ENCODE assay signal across 24 mouse cellular contexts in the genomic region with DNA sequence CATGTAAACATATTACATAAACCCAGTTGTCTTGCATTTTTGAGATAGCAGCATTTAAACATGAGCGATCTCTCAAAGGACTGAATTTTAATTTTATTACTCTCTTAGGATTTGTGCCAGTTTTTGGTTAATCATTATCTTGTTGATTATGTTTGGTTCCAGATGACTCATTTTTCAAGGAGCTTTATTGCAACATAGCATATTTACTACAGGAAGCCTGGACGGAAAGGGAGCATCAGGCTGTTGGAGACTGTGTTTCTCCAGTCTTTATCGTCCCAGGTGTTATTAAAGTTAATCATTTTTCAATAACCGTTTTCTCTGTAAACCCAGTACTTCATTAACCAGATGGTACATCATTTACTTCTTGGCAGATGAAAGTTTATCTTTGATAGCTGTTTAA. TPM values are rescaled to one million over a fixed set of nuclear protein-coding genes. Genes with fewer than 3 reads are reported as not detected.
DNase-seq lines count a peak whose midpoint lies in the region; ATAC-seq and TF ChIP-seq lines count a peak whose summit lies in the region.
"Had no signal": no experiment of that assay in that cellular context is flagged by ENCODE, and none has a peak within 500 bp of the region (broad histone marks: within the 10 kb centered on the region; RNA-seq: fewer than 3 reads in every experiment).

No protein-coding gene starts in this region.

- no peaks in the 10 kb centered on the region for H3K27me3 ChIP-seq in heart, postnatal 0 days (ENCODE audit: control insufficient read depth, insufficient read depth, low read length)
- H3K27me3 ChIP-seq in heart, embryonic 12.5 days (replicated peaks), result no peaks in the 10 kb centered on the region
- H3K27me3 ChIP-seq in liver, adult 2 months (ENCODE audit: control insufficient read depth, insufficient read depth, low read length), result no peaks in the 10 kb centered on the region
- H3K27me3 ChIP-seq in liver, postnatal 0 days (ENCODE audit: insufficient read depth, low read length), result no peaks in the 10 kb centered on the region
- no peaks in the 10 kb centered on the region for H3K27me3 ChIP-seq in intestine, embryonic 14.5 days (replicated peaks; ENCODE audit: control insufficient read depth, insufficient read depth, low read length)
- H3K27me3 ChIP-seq: CH12.LX; embryonic facial prominence, embryonic 12.5 days; forebrain, embryonic 13.5 days; heart, embryonic 15.5 days; limb, embryonic 12.5 days; liver, embryonic 13.5 days had no signal

- H3K36me3 ChIP-seq in heart, postnatal 0 days (replicated peaks; ENCODE audit: control insufficient read depth, insufficient read depth, low read length), result no peaks in the 10 kb centered on the region
- no peaks in the 10 kb centered on the region for H3K36me3 ChIP-seq in heart, embryonic 12.5 days
- H3K36me3 ChIP-seq in liver, adult 2 months (ENCODE audit: control insufficient read depth, insufficient read depth, low read length), result no peaks in the 10 kb centered on the region
- no peaks in the 10 kb centered on the region for H3K36me3 ChIP-seq in liver, postnatal 0 days (replicated peaks; ENCODE audit: insufficient read depth, low read length)
- no peaks in the 10 kb centered on the region for H3K36me3 ChIP-seq in intestine, embryonic 14.5 days (ENCODE audit: control insufficient read depth, insufficient read depth, low read length)
- H3K36me3 ChIP-seq: embryonic facial prominence, embryonic 12.5 days; heart, embryonic 15.5 days; limb, embryonic 12.5 days; liver, embryonic 13.5 days had no signal

- 62% methylated on average over 4 of the region's 4 CpGs for WGBS in heart, postnatal 0 days
- 86% methylated on average over 4 of the region's 4 CpGs for WGBS in heart, embryonic 12.5 days
- 11% methylated on average over 4 of the region's 4 CpGs for WGBS in liver, adult 2 months
- 52% methylated on average over 4 of the region's 4 CpGs for WGBS in liver, postnatal 0 days (ENCODE audit: insufficient replicate concordance)
- WGBS in intestine, embryonic 14.5 days, result 59% methylated on average over 4 of the region's 4 CpGs
- WGBS in large intestine, adult 2 months, result 13% methylated on average over 4 of the region's 4 CpGs

- peaks cover 25% of the 10 kb centered on the region for H3K79me2 ChIP-seq in liver, adult 2 months (ENCODE audit: control insufficient read depth, insufficient read depth, low read length)

- no peak overlapping the region for H3K27ac ChIP-seq in heart, postnatal 0 days (ENCODE audit: low read depth)
- no peak overlapping the region for H3K27ac ChIP-seq in heart, embryonic 12.5 days (ENCODE audit: poor library complexity, severe bottlenecking)
- H3K27ac ChIP-seq in liver, adult 2 months (replicated peaks; ENCODE audit: insufficient read depth, low read depth, low read length), result no peak overlapping the region
- H3K27ac ChIP-seq in liver, postnatal 0 days (ENCODE audit: low read depth), result no peak overlapping the region
- no peak overlapping the region for H3K27ac ChIP-seq in intestine, embryonic 14.5 days (ENCODE audit: low read depth)
- H3K27ac ChIP-seq in left cerebral cortex, adult 2 months, result no peak overlapping the region
- H3K27ac ChIP-seq: embryonic facial prominence, embryonic 12.5 days; forebrain, embryonic 13.5 days; heart, adult 2 months; heart, embryonic 15.5 days; hindbrain, postnatal 0 days; limb, embryonic 12.5 days; liver, embryonic 13.5 days had no signal

- no peak overlapping the region for H3K4me2 ChIP-seq in heart, postnatal 0 days (ENCODE audit: low read depth, low read length)
- H3K4me2 ChIP-seq in heart, embryonic 12.5 days, result no peak overlapping the region
- no peak overlapping the region for H3K4me2 ChIP-seq in liver, postnatal 0 days (ENCODE audit: low read depth, low read length)
- no peak overlapping the region for H3K4me2 ChIP-seq in intestine, embryonic 14.5 days (ENCODE audit: low read length)
- H3K4me2 ChIP-seq: embryonic facial prominence, embryonic 12.5 days; forebrain, embryonic 13.5 days; heart, embryonic 15.5 days; limb, embryonic 12.5 days; liver, embryonic 13.5 days had no signal

- TF ChIP-seq EP300 in heart, postnatal 0 days (IDR thresholded peaks at IDR 0.05; ENCODE audit: low read depth), result 0 out of 2 replicates have a peak, but pooled peaks have one; percentile 42
- no peak for TF ChIP-seq EP300 in liver, postnatal 0 days (IDR thresholded peaks at IDR 0.05; ENCODE audit: low read depth)

- ATAC-seq in heart, postnatal 0 days (ENCODE audit: insufficient read depth, low read depth), result no peak
- ATAC-seq in heart, embryonic 12.5 days (ENCODE audit: insufficient number of reproducible peaks, low FRiP score), result no peak
- no peak for ATAC-seq in liver, postnatal 0 days
- peak; percentile 61 for ATAC-seq in intestine, embryonic 14.5 days (replicated peaks; ENCODE audit: low FRiP score, low TSS enrichment, low read depth)
- ATAC-seq: forebrain, embryonic 13.5 days; hindbrain, postnatal 0 days; midbrain, embryonic 16.5 days had no signal

- no peak overlapping the region for H3K4me3 ChIP-seq in heart, postnatal 0 days (ENCODE audit: low read depth, low read length)
- no peak overlapping the region for H3K4me3 ChIP-seq in heart, embryonic 12.5 days
- H3K4me3 ChIP-seq in liver, adult 2 months (ENCODE audit: insufficient read depth, low read depth, low read length), result no peak overlapping the region
- H3K4me3 ChIP-seq in liver, postnatal 0 days (ENCODE audit: low read depth, low read length), result no peak overlapping the region
- H3K4me3 ChIP-seq in intestine, embryonic 14.5 days (ENCODE audit: low read depth, low read length), result no peak overlapping the region
- no peak overlapping the region for H3K4me3 ChIP-seq in left cerebral cortex, adult 2 months
- H3K4me3 ChIP-seq: embryonic facial prominence, embryonic 12.5 days; erythroblast, embryonic 14.5 days; forebrain, embryonic 13.5 days; heart, adult 2 months; heart, embryonic 15.5 days; limb, embryonic 12.5 days; liver, embryonic 13.5 days had no signal

- H3K4me1 ChIP-seq in heart, postnatal 0 days (ENCODE audit: control insufficient read depth, insufficient read depth), result 0 out of 2 replicates have a peak, but pooled peaks cover 2% of the 10 kb centered on the region
- H3K4me1 ChIP-seq in heart, embryonic 12.5 days (replicated peaks), result peaks cover 7% of the 10 kb centered on the region
- H3K4me1 ChIP-seq in liver, adult 2 months (ENCODE audit: control insufficient read depth, insufficient read depth, low read length), result peaks cover 9% of the 10 kb centered on the region
- H3K4me1 ChIP-seq in liver, postnatal 0 days (ENCODE audit: insufficient read depth), result peaks cover 4% of the 10 kb centered on the region; the same call in 1 of the 2 replicates
- H3K4me1 ChIP-seq in intestine, embryonic 14.5 days (replicated peaks; ENCODE audit: control insufficient read depth, insufficient read depth, low read length), result peaks cover 3% of the 10 kb centered on the region; the same call in 1 of the 2 replicates

- H3K9ac ChIP-seq in heart, postnatal 0 days (replicated peaks; ENCODE audit: low read depth, low read length), result no peak overlapping the region
- no peak overlapping the region for H3K9ac ChIP-seq in heart, embryonic 12.5 days
- H3K9ac ChIP-seq in liver, adult 2 months (ENCODE audit: low read depth, low read length), result no peak overlapping the region
- no peak overlapping the region for H3K9ac ChIP-seq in liver, postnatal 0 days (replicated peaks)
- H3K9ac ChIP-seq in intestine, embryonic 14.5 days (ENCODE audit: low read length), result no peak overlapping the region
- H3K9ac ChIP-seq: embryonic facial prominence, embryonic 12.5 days; forebrain, embryonic 13.5 days; heart, embryonic 15.5 days; limb, embryonic 12.5 days; liver, embryonic 13.5 days had no signal

- no peaks in the 10 kb centered on the region for H3K9me3 ChIP-seq in heart, postnatal 0 days (replicated peaks; ENCODE audit: control insufficient read depth, low read length)
- H3K9me3 ChIP-seq in heart, embryonic 12.5 days (replicated peaks), result no peaks in the 10 kb centered on the region
- H3K9me3 ChIP-seq in liver, postnatal 0 days (ENCODE audit: low read length), result no peaks in the 10 kb centered on the region
- H3K9me3 ChIP-seq in intestine, embryonic 14.5 days (ENCODE audit: control insufficient read depth, low read length), result no peaks in the 10 kb centered on the region
- H3K9me3 ChIP-seq: embryonic facial prominence, embryonic 12.5 days; forebrain, embryonic 13.5 days; heart, embryonic 15.5 days; limb, embryonic 12.5 days; liver, embryonic 13.5 days had no signal

- TF ChIP-seq CTCF in heart, postnatal 0 days (IDR thresholded peaks at IDR 0.05; ENCODE audit: low read depth), result no peak
- TF ChIP-seq CTCF in liver, adult 2 months (IDR thresholded peaks at IDR 0.05; ENCODE audit: low read depth, low read length), result no peak
- TF ChIP-seq CTCF in liver, postnatal 0 days (IDR thresholded peaks at IDR 0.05; ENCODE audit: low read depth), result no peak
- TF ChIP-seq CTCF in left cerebral cortex, adult 2 months (IDR thresholded peaks at IDR 0.05), result no peak

- TF ChIP-seq POLR2A in liver, adult 2 months (IDR thresholded peaks at IDR 0.05; ENCODE audit: extremely low read depth, insufficient read depth, low read length), result no peak

- DNase-seq in heart, postnatal 0 days (ENCODE audit: low spot score), result no peak
- DNase-seq in liver, adult 2 months (ENCODE audit: extremely low read depth, low read depth, low spot score), result peak; percentile 94
- no peak for DNase-seq in liver, postnatal 0 days
- DNase-seq in intestine, embryonic 14.5 days (ENCODE audit: low spot score), result no peak
- peak; percentile 87 for DNase-seq in large intestine, adult 2 months (ENCODE audit: low read depth, low spot score)
- no peak for DNase-seq in left cerebral cortex, adult 2 months (ENCODE audit: extremely low spot score in 1 of 2, low spot score in 2 of 2)
- no peak for DNase-seq in cerebellum, adult 9-10 months
- DNase-seq: adrenal gland, adult 8-10 months; cerebellum, adult 8-10 months; gastrocnemius, postnatal 25 days; heart, adult 2 months; liver, embryonic 13.5 days; lung, postnatal 36 days; right cerebral cortex, postnatal 25 days; thymus, postnatal 36 days had no signal

- intact Hi-C loops in left cerebral cortex, adult 2 months (cut with DNase I), result no loop called here

RNA-seq across cellular contexts. Expression of a gene that starts 26.1 kb away (rescaled TPM):
- total RNA-seq in heart, postnatal 0 days (2014; rRNA removed; ENCODE audit: low replicate concordance), result 11.6 and 15.6 TPM in 2 replicates
- 4.5 and 5.0 TPM in 2 replicates for polyA plus RNA-seq in heart, postnatal 0 days (2015; fragmentation: Nextera tagmentation; extraction: Ambion mirVana)
- 27.6 and 32.4 TPM in 2 replicates for polyA plus RNA-seq in heart, embryonic 12.5 days (2016; fragmentation: Nextera tagmentation; extraction: Ambion mirVana)
- total RNA-seq in liver, adult 2 months (2014; rRNA removed), result 8.1 and 8.9 TPM in 2 replicates
- polyA plus RNA-seq in liver, adult 2 months (2012; rRNA removed), result 3.2 and 4.1 TPM in 2 replicates
- polyA plus RNA-seq in liver, postnatal 0 days (2015; fragmentation: Nextera tagmentation; extraction: Ambion mirVana), result 3.8 and 4.7 TPM in 2 replicates
- 52.5 and 52.9 TPM in 2 replicates for polyA plus RNA-seq in intestine, embryonic 14.5 days (2014; fragmentation: Nextera tagmentation; extraction: Ambion mirVana)
- 16.8 and 20.6 TPM in 2 replicates for polyA plus RNA-seq in large intestine, adult 2 months (2012; rRNA removed)
- total RNA-seq in left cerebral cortex, adult 2 months (2021), result 10 to 100 TPM; 23.2 to 24.2 TPM

Comparison
In these comparisons a context has a peak if more than half of its experiments do, and no peak if none do; other contexts are left out.
1. DNase-seq: peak in liver, adult 2 months (single experiment) and large intestine, adult 2 months (single experiment); none in heart, postnatal 0 days (single experiment), liver, postnatal 0 days (single experiment), intestine, embryonic 14.5 days (single experiment), left cerebral cortex, adult 2 months (0 of 2) and cerebellum, adult 9-10 months (single experiment).